Mouse (Mus musculus): ENCODE data around the gene Slc35f2.

DNA sequence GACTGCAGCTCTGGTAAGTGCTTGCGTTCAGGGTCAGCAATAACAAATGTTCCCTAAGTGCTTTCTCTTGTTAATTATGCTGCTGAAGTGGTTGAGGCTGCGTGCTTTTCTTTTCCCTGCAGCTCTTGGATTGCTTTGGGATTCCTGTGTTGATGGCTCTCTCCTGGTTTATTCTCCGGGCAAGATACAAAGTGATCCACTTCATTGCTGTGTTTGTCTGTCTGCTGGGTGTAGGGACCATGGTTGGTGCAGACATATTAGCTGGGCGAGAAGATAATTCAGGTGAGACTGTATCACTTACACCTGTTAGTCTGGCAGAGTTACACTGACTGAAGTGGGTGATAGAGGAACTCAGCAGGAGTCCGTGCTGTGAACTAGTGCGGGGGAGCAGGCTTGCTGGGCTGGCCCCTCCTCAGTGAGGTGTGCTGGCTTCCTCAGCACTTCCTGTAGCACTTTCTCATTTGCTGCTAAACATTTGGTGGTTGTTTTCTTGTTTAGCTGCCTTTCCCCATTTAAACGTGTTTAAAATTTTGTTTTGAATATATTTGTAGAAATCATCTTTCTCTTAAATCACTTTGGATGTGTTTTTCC is 35.3 kb downstream of the Slc35f2 start:
- TF ChIP-seq CTCF (IDR thresholded peaks at IDR 0.05; ENCODE audit: low read depth) (no peak), EP300 (optimal IDR thresholded peaks at IDR 0.05) (no peak)
